Comparison of ENCODE assay signal across 14 mouse cellular contexts in the genomic region with DNA sequence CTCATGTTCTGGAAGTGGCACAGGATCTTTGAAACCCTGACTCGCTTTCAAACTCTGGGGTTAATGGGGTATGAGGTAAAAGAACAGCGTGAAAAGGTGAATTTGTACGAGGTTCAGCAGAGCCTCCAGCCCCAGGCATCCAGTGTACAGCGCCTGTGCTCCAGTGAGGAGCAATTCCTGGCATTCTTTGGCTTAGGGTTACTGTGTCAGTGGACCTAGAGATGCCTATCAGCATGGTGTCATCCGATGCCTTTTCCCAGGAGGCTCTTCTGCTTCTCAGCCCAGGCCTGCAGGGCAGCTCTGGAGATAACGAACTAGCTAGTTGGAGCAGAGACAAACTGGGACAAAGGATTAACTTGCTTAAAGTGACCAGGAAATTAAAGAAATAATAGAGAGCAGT.
DNase-seq lines count a peak whose midpoint lies in the region; ATAC-seq lines count a peak whose summit lies in the region.
"Had no signal": no experiment of that assay in that cellular context is flagged by ENCODE, and none has a peak within 500 bp of the region (broad histone marks: within the 10 kb centered on the region; RNA-seq: fewer than 3 reads in every experiment).

No protein-coding gene starts in this region.

- 0 out of 2 replicates have a peak, but pooled peaks have one; percentile 7 for ATAC-seq in heart, embryonic 11.5 days (replicated peaks; ENCODE audit: insufficient number of reproducible peaks, low FRiP score, low TSS enrichment)
- ATAC-seq in neural tube, embryonic 15.5 days (ENCODE audit: low FRiP score): no peak
- ATAC-seq in embryonic facial prominence, embryonic 12.5 days (ENCODE audit: insufficient number of reproducible peaks, insufficient read depth, low FRiP score, low TSS enrichment): 0 out of 2 replicates have a peak, but pooled peaks have one; percentile 55
- ATAC-seq: CD4-positive, CD25-positive, alpha-beta regulatory T cell, adult 4 months; lung, postnatal 0 days; midbrain, embryonic 15.5 days had no signal

- no peaks in the 10 kb centered on the region for H3K27me3 ChIP-seq in heart, embryonic 11.5 days (ENCODE audit: control insufficient read depth, insufficient read depth, low read length)
- no peaks in the 10 kb centered on the region for H3K27me3 ChIP-seq in neural tube, embryonic 15.5 days (replicated peaks)
- H3K27me3 ChIP-seq in embryonic facial prominence, embryonic 12.5 days: no peaks in the 10 kb centered on the region
- H3K27me3 ChIP-seq: limb, embryonic 15.5 days; midbrain, embryonic 15.5 days; neural tube, embryonic 13.5 days had no signal

- H3K9ac ChIP-seq in heart, embryonic 11.5 days (ENCODE audit: low read depth, low read length): no peak overlapping the region
- H3K9ac ChIP-seq in neural tube, embryonic 15.5 days (replicated peaks): no peak overlapping the region
- H3K9ac ChIP-seq in embryonic facial prominence, embryonic 12.5 days: no peak overlapping the region
- H3K9ac ChIP-seq: limb, embryonic 15.5 days; midbrain, embryonic 15.5 days; neural tube, embryonic 13.5 days had no signal

- no peak for DNase-seq in heart, postnatal 25 days (ENCODE audit: low spot score)
- peak; percentile 29 for DNase-seq in neural tube, embryonic 10.5 days (ENCODE audit: extremely low spot score, low spot score)
- DNase-seq in spleen, postnatal 10 days (ENCODE audit: low spot score in 2 of 2): no peak
- DNase-seq in left cerebral cortex, adult 8-10 months (ENCODE audit: low spot score in 2 of 2): no peak
- DNase-seq: adrenal gland, postnatal 25 days; thymus, postnatal 36 days had no signal

- H3K9me3 ChIP-seq in heart, embryonic 11.5 days (replicated peaks; ENCODE audit: control insufficient read depth, low read length): no peaks in the 10 kb centered on the region
- no peaks in the 10 kb centered on the region for H3K9me3 ChIP-seq in neural tube, embryonic 15.5 days (replicated peaks)
- H3K9me3 ChIP-seq in embryonic facial prominence, embryonic 12.5 days: no peaks in the 10 kb centered on the region
- H3K9me3 ChIP-seq: limb, embryonic 15.5 days; midbrain, embryonic 15.5 days; neural tube, embryonic 13.5 days had no signal

- no peak overlapping the region for H3K27ac ChIP-seq in heart, embryonic 11.5 days (ENCODE audit: low read depth, low read length)
- H3K27ac ChIP-seq in neural tube, embryonic 15.5 days (replicated peaks): no peak overlapping the region
- H3K27ac ChIP-seq in embryonic facial prominence, embryonic 12.5 days: no peak overlapping the region; the same call in 1 of the 2 replicates
- H3K27ac ChIP-seq: limb, embryonic 15.5 days; midbrain, embryonic 15.5 days; neural tube, embryonic 13.5 days had no signal

- no peak overlapping the region for H3K4me3 ChIP-seq in heart, embryonic 11.5 days (ENCODE audit: low read depth, low read length)
- no peak overlapping the region for H3K4me3 ChIP-seq in neural tube, embryonic 15.5 days (replicated peaks)
- no peak overlapping the region for H3K4me3 ChIP-seq in embryonic facial prominence, embryonic 12.5 days
- H3K4me3 ChIP-seq: limb, embryonic 15.5 days; midbrain, embryonic 15.5 days; neural tube, embryonic 13.5 days had no signal

- H3K4me2 ChIP-seq in heart, embryonic 11.5 days: no peak overlapping the region
- no peak overlapping the region for H3K4me2 ChIP-seq in neural tube, embryonic 15.5 days
- H3K4me2 ChIP-seq in embryonic facial prominence, embryonic 12.5 days (replicated peaks): no peak overlapping the region
- H3K4me2 ChIP-seq: limb, embryonic 15.5 days; midbrain, embryonic 15.5 days; neural tube, embryonic 13.5 days had no signal

- H3K4me1 ChIP-seq in heart, embryonic 11.5 days (ENCODE audit: control insufficient read depth, insufficient read depth, low read length): peaks cover 17% of the 10 kb centered on the region
- no peaks in the 10 kb centered on the region for H3K4me1 ChIP-seq in neural tube, embryonic 15.5 days
- peaks cover 13% of the 10 kb centered on the region for H3K4me1 ChIP-seq in embryonic facial prominence, embryonic 12.5 days
- H3K4me1 ChIP-seq: midbrain, embryonic 15.5 days; neural tube, embryonic 13.5 days had no signal

- H3K36me3 ChIP-seq in heart, embryonic 11.5 days (ENCODE audit: control insufficient read depth, insufficient read depth, low read length): no peaks in the 10 kb centered on the region
- H3K36me3 ChIP-seq in neural tube, embryonic 15.5 days: no peaks in the 10 kb centered on the region
- no peaks in the 10 kb centered on the region for H3K36me3 ChIP-seq in embryonic facial prominence, embryonic 12.5 days
- H3K36me3 ChIP-seq: limb, embryonic 15.5 days; midbrain, embryonic 15.5 days; neural tube, embryonic 13.5 days had no signal

- WGBS in heart, embryonic 11.5 days (ENCODE audit: insufficient replicate concordance): 26% methylated on average over 6 of the region's 6 CpGs
- 53% methylated on average over 6 of the region's 6 CpGs for WGBS in neural tube, embryonic 15.5 days
- WGBS in embryonic facial prominence, embryonic 12.5 days: 10% methylated on average over 6 of the region's 6 CpGs

- intact Hi-C loops in heart, postnatal 25 days (cut with DNase I): no loop called here
